Comparison of ENCODE assay signal across 17 mouse cellular contexts in genomic region chr10:68030027-68030426, GRCm38 (mm10).
"Had no signal": no experiment of that assay in that cellular context is flagged by ENCODE, and none has a peak within 500 bp of the region (broad histone marks: within the 10 kb centered on the region; RNA-seq: fewer than 3 reads in every experiment).

No protein-coding gene starts in this region.

- H3K4me3 ChIP-seq: intestine, embryonic 15.5 days; left cerebral cortex, adult 2 months; limb, embryonic 12.5 days; limb, embryonic 15.5 days had no signal

- H3K27ac ChIP-seq: intestine, embryonic 15.5 days; left cerebral cortex, adult 2 months; limb, embryonic 12.5 days; limb, embryonic 15.5 days; liver, embryonic 14.5 days had no signal

- H3K36me3 ChIP-seq: intestine, embryonic 15.5 days; limb, embryonic 15.5 days had no signal

- DNase-seq: layer of hippocampus, postnatal 36 days; left cerebral cortex, postnatal 4 days; liver, postnatal 0 days; lung, embryonic 14.5 days; lung, postnatal 10 days; lung, postnatal 36 days; midbrain, embryonic 14.5 days; thymus, adult 2 months; thymus, postnatal 14 days; thymus, postnatal 4 days had no signal

- ATAC-seq: intestine, embryonic 15.5 days; liver, postnatal 0 days had no signal

- H3K9ac ChIP-seq: intestine, embryonic 15.5 days; limb, embryonic 12.5 days; limb, embryonic 15.5 days; liver, embryonic 14.5 days; liver, postnatal 0 days; lung, embryonic 14.5 days had no signal

- H3K4me1 ChIP-seq: intestine, embryonic 15.5 days; limb, embryonic 12.5 days; limb, embryonic 15.5 days had no signal

- H3K9me3 ChIP-seq: intestine, embryonic 15.5 days; limb, embryonic 12.5 days; limb, embryonic 15.5 days had no signal

- H3K4me2 ChIP-seq: intestine, embryonic 15.5 days; limb, embryonic 12.5 days; limb, embryonic 15.5 days; liver, embryonic 11.5 days; lung, embryonic 14.5 days; midbrain, embryonic 11.5 days had no signal

- H3K27me3 ChIP-seq: intestine, embryonic 15.5 days; limb, embryonic 12.5 days; limb, embryonic 15.5 days had no signal
